Mouse (Mus musculus): ENCODE data around the gene Ddi2. TPM values are rescaled to one million over a fixed set of nuclear protein-coding genes. Genes with fewer than 3 reads are reported as not detected.

Gene Ddi2
- total RNA-seq, 2 experiments from 2014 or later = 32.7 to 32.9 TPM

GRCm38 (mm10) chr4:141711250-141711649 lies 12.0 kb downstream of the Ddi2 start:
- ATAC-seq (replicated peaks; ENCODE audit: poor library complexity, severe bottlenecking) = no peak

DNA sequence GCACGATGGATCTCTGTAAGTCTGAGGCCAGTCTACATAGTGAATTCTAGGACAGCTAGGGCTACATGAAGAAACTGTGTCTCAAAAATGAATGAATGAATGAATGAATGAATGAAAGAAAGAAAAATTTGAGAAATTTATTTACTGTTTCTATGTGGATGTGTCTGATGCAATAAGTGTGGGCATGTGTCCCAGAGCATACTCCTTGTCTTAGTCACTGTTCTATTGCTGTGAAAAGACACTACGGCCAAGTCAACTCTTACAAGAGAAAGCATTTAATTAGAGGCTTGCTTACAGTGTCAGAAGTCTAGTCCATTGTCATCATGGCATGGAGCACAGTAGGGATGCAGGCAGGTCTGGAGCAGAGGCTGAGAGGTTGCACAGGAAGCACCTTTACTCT lies 14.2 kb downstream of the Ddi2 start:
- ATAC-seq (replicated peaks; ENCODE audit: poor library complexity, severe bottlenecking) = no peak

DNA sequence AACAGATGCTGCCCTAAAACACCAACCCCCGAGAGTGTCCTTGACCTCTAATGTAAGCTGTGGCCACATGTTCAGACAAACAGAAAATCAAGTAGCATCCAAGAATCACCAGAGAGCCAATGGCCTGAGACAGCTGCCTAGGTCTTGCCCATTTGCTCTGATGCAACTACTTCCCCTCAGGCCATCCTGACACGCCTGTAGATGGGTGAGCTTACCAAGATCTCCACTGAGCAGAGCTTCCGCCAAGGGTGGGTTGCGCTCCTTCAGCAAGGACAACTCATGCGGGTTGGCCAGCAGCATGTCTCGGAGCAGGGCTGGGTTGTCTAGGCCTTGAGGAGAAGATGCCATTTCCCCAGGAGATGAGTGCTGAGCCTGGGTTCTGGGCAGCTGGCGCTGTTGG lies 15.2 kb downstream of the Ddi2 start:
- ATAC-seq (replicated peaks; ENCODE audit: poor library complexity, severe bottlenecking) = peak; percentile 60

GRCm38 (mm10) chr4:141705331-141705730 lies 17.9 kb downstream of the Ddi2 start:
- no peak for ATAC-seq (replicated peaks; ENCODE audit: poor library complexity, severe bottlenecking)

DNA sequence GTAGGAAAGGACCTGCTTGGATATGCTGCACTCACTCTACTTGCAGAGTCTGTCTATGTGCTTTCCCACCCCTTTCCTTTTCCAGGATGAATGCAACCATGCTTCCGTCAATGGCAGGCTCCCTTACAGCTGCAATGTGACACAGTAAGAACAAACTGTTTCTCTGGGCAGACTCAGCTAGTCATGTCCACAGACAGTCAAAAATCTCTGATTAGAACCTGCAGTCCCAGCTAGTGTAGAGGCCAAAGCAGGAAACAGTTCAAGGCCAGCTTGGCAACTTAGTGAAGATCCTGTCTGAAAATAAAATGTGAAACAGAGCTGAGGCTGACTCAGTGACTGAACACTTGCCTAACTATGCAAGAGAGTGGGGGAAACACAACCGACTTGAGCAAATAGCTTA lies 18.6 kb downstream of the Ddi2 start:
- ATAC-seq (replicated peaks; ENCODE audit: poor library complexity, severe bottlenecking) = no peak

- no peak for ATAC-seq (replicated peaks; ENCODE audit: poor library complexity, severe bottlenecking)
Observed at GRCm38 (mm10) chr4:141694719-141695118, 28.5 kb downstream of the Ddi2 start.

- ATAC-seq (replicated peaks; ENCODE audit: poor library complexity, severe bottlenecking) = no peak
Observed at GRCm38 (mm10) chr4:141688505-141688904, 34.7 kb downstream of the Ddi2 start.

- no peak for ATAC-seq (replicated peaks; ENCODE audit: poor library complexity, severe bottlenecking)
Observed at GRCm38 (mm10) chr4:141686525-141686924, 36.7 kb downstream of the Ddi2 start.

- ATAC-seq (replicated peaks; ENCODE audit: poor library complexity, severe bottlenecking) = no peak
Observed at GRCm38 (mm10) chr4:141686093-141686492, 37.1 kb downstream of the Ddi2 start.

GRCm38 (mm10) chr4:141685499-141685898 lies 37.7 kb downstream of the Ddi2 start, which contains the start of gene Rsc1a1:
TSS of gene Rsc1a1 (minus strand) at chr4:141685599.
- no peak for ATAC-seq (replicated peaks; ENCODE audit: poor library complexity, severe bottlenecking)

- ATAC-seq (replicated peaks; ENCODE audit: poor library complexity, severe bottlenecking) = no peak
Observed at GRCm38 (mm10) chr4:141682706-141683230, 40.5 kb downstream of the Ddi2 start.

GRCm38 (mm10) chr4:141681767-141682166 lies 41.5 kb downstream of the Ddi2 start:
- ATAC-seq (replicated peaks; ENCODE audit: poor library complexity, severe bottlenecking) = peak; percentile 24

GRCm38 (mm10) chr4:141680892-141681291 lies 42.3 kb downstream of the Ddi2 start:
- no peak for ATAC-seq (replicated peaks; ENCODE audit: poor library complexity, severe bottlenecking)

DNA sequence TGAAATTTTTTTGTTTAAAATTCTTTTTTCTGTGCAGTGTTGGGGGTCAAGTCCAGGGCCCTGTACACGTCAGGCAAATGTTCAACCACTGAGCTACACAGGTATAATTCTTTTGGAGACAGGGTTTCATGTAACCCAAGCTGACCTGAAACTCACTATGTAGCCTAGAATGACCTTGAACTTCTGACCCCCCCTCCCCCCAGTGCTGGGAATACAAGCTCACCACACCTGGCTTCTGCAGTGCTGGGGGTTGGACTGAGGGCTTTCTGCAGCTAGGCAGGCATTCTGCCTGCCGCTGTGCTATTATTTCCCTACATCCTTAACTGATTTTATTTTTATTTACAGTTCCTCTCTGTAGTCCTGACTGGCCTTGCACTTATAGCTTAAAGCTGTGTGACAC lies 44.2 kb downstream of the Ddi2 start:
- ATAC-seq (replicated peaks; ENCODE audit: poor library complexity, severe bottlenecking) = no peak

DNA sequence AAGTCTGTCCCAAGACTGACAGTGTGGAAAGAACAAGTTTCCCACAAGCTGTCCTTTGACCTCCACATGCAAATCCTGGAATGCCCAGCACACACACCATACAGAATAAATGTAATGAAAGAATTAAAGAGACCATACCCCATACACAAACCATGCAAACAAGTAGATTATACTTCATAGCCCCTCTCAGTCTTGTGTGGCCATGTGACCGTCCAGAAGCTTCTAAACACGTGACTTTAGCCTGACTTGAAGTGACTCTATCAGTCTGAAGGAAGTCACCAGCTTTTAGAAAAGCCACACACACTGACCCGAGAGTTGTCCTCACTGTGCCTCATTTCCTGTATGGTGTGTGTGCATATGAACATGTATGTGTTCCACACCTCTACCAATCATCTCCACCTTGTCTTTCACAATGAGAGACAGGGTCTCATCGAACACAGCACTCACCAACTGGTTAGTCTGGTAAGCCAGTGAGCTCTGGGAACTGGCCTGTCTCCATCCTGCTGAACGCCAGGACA lies 46.7 kb downstream of the Ddi2 start:
- ATAC-seq (replicated peaks; ENCODE audit: poor library complexity, severe bottlenecking) = no peak

DNA sequence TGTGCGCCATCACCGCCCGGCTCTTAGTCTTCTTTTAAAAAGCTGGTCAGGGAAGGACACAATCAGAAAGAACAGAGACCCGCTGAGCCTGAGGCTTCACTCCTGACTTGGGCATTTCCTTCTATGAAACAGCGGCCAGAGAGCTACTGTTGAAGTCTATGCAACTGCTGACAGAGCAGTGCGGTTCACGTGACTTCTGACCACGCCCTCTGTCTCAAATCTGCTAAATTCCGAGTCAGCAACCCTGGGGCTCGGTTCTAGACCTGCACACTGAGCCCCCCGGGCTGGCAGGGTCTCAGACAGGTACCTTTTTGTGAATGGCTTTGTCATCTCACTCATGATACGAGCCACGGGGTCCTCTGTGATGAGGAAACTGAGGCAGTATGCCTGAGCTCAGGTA lies 50.9 kb downstream of the Ddi2 start:
- no peak for ATAC-seq (replicated peaks; ENCODE audit: poor library complexity, severe bottlenecking)

- ATAC-seq (replicated peaks; ENCODE audit: poor library complexity, severe bottlenecking) = no peak
Observed at GRCm38 (mm10) chr4:141671389-141671788, 51.8 kb downstream of the Ddi2 start.

- ATAC-seq (replicated peaks; ENCODE audit: poor library complexity, severe bottlenecking) = peak; percentile 95
Observed at GRCm38 (mm10) chr4:141669898-141670712, 53.1 kb downstream of the Ddi2 start.

DNA sequence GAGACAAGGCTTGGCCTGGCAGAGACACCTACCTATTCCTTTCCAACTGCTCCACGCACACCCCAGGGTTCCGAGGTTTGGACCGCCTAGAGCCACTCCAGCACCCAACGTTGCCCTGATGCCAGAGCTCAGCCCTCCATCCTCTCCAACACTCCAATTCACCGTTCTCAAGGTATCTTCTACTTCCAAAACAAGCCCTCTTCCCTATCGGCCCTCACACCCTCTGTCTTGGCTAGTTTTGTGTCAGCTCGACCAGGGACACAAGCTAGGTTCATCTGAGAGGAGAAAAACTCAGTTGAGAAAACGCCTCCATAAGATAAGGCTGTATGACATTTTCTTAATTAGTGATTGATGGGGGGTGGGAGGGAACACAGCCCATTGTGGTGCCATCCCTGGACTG lies 58.4 kb downstream of the Ddi2 start, which contains the start of gene Plekhm2:
Gene Plekhm2 (minus strand): TSS at position 101 of the 400 bp plus-strand sequence.
- ATAC-seq (replicated peaks; ENCODE audit: poor library complexity, severe bottlenecking) = no peak

- ATAC-seq (replicated peaks; ENCODE audit: poor library complexity, severe bottlenecking) = peak; percentile 89
Observed at GRCm38 (mm10) chr4:141664011-141664745, 59.0 kb downstream of the Ddi2 start.
